ENCODE assay signal across 9 mouse cellular contexts in genomic region chr14:77011804-77012203, GRCm38 (mm10). TPM values are rescaled to one million over a fixed set of nuclear protein-coding genes. Genes with fewer than 3 reads are reported as not detected.
DNase-seq lines count a peak whose midpoint lies in the region; ATAC-seq and TF ChIP-seq lines count a peak whose summit lies in the region.
"Had no signal": no experiment of that assay in that cellular context is flagged by ENCODE, and none has a peak within 500 bp of the region (broad histone marks: within the 10 kb centered on the region; RNA-seq: fewer than 3 reads in every experiment).

No protein-coding gene starts in this region.

- TF ChIP-seq RAD21 in CH12.LX (IDR thresholded peaks at IDR 0.05; ENCODE audit: low read depth, low read length) = peak; percentile 87

- H3K27ac ChIP-seq in CH12.LX (ENCODE audit: insufficient read depth, low read depth) = no peak overlapping the region
- H3K27ac ChIP-seq: limb, embryonic 13.5 days had no signal

- no peak for TF ChIP-seq POLR2A in CH12.LX (IDR thresholded peaks at IDR 0.05; ENCODE audit: low read depth, low read length)

- ATAC-seq in activated CD4-positive, CD25-positive, alpha-beta regulatory T cell, adult 4 months = peak; percentile 52

- no peaks in the 10 kb centered on the region for H3K9me3 ChIP-seq in CH12.LX (replicated peaks; ENCODE audit: low read length)
- H3K9me3 ChIP-seq: limb, embryonic 13.5 days had no signal

- no peak overlapping the region for H3K9ac ChIP-seq in CH12.LX (ENCODE audit: insufficient read depth, low read depth)
- H3K9ac ChIP-seq: limb, embryonic 13.5 days had no signal

- no peaks in the 10 kb centered on the region for H3K79me2 ChIP-seq in CH12.LX (replicated peaks; ENCODE audit: control insufficient read depth, extremely low read depth, insufficient read depth, poor library complexity, severe bottlenecking)

- TF ChIP-seq EP300 in CH12.LX (IDR thresholded peaks at IDR 0.05; ENCODE audit: low read length) = no peak

- no peak overlapping the region for H3K4me2 ChIP-seq in CH12.LX (ENCODE audit: insufficient read depth, low read depth, poor library complexity, severe bottlenecking)
- H3K4me2 ChIP-seq: limb, embryonic 13.5 days had no signal

- peak; percentile 73 to 83 for TF ChIP-seq CTCF in CH12.LX (conservative IDR thresholded peaks at IDR 0.05 in 1 of 2, IDR thresholded peaks at IDR 0.05 in 1 of 2; ENCODE audit: low read depth in 2 of 2, low read length in 2 of 2)

- no peaks in the 10 kb centered on the region for H3K27me3 ChIP-seq in CH12.LX (replicated peaks)
- H3K27me3 ChIP-seq: limb, embryonic 13.5 days had no signal

- in situ Hi-C loops in CH12.LX (cut with MboI; ENCODE audit: low pct_ligation_motif_present, low pct_unique_long_range_greater_than_20kb, low sequenced_read_pairs) = loop anchor here (25.0 kb wide), 2 partner anchors 850 to 1125 kb away; no protein-coding TSS in a partner anchor

- dilution Hi-C loops in CH12.LX (cut with MboI; ENCODE audit: extremely low pct_ligation_motif_present, extremely low pct_unique_long_range_greater_than_20kb, low sequenced_read_pairs) = loop anchor here (25.0 kb wide), 1 partner anchor 525 kb away; no protein-coding TSS in a partner anchor

- 0 out of 4 replicates have a peak, but pooled peaks cover 0 to 4% of the 10 kb centered on the region in 2 experiments for H3K4me1 ChIP-seq in CH12.LX (ENCODE audit: control insufficient read depth in 1 of 2, insufficient read depth in 2 of 2)
- H3K4me1 ChIP-seq: limb, embryonic 13.5 days had no signal

- DNase-seq in CH12.LX (ENCODE audit: extremely low read depth) = peak; percentile 55
- peak; percentile 77 to 81 for DNase-seq in cerebellum, postnatal 25 days
- peak; percentile 13 to 33 for DNase-seq in gastrocnemius, adult 8-10 months (ENCODE audit: low spot score in 2 of 2)
- DNase-seq in kidney, postnatal 10 days = peak; percentile 81
- DNase-seq in lung, adult 18-20 months = peak; percentile 42 to 63
- DNase-seq in ovary, postnatal 14 days (ENCODE audit: low spot score) = peak; percentile 67
- peak; percentile 37 to 49 for DNase-seq in thymus, postnatal 36 days

- no peak overlapping the region for H3K4me3 ChIP-seq in CH12.LX (replicated peaks in 1 of 3; ENCODE audit: low read depth in 2 of 3, low read length in 2 of 3, poor library complexity in 1 of 3)
- H3K4me3 ChIP-seq: limb, embryonic 13.5 days had no signal

- no peaks in the 10 kb centered on the region for H3K36me3 ChIP-seq in CH12.LX (replicated peaks in 1 of 2; ENCODE audit: control insufficient read depth in 1 of 2, insufficient read depth in 1 of 2, low read length in 1 of 2)
- H3K36me3 ChIP-seq: limb, embryonic 13.5 days had no signal

TF ChIP-seq in CH12.LX, 34 proteins besides CTCF, POLR2A, EP300 and RAD21:
- no peak for TF ChIP-seq MYC (IDR thresholded peaks at IDR 0.05; ENCODE audit: low read depth, low read length)
- no peak for TF ChIP-seq ZNF384 (IDR thresholded peaks at IDR 0.05; ENCODE audit: low read depth, low read length)
- no peak for TF ChIP-seq TCF12 (IDR thresholded peaks at IDR 0.05; ENCODE audit: low read depth, low read length)
- no peak for TF ChIP-seq BHLHE40 (IDR thresholded peaks at IDR 0.05; ENCODE audit: low read depth, low read length)
- TF ChIP-seq SMC3 (IDR thresholded peaks at IDR 0.05; ENCODE audit: low read depth, low read length) = peak; percentile 65
- TF ChIP-seq JUND (conservative IDR thresholded peaks at IDR 0.05; ENCODE audit: low read depth, low read length) = no peak
- TF ChIP-seq ETS1 (conservative IDR thresholded peaks at IDR 0.05; ENCODE audit: low read depth, low read length) = no peak
- peak; percentile 18; the same call in 1 of the 2 replicates for TF ChIP-seq IRF4 (IDR thresholded peaks at IDR 0.05; ENCODE audit: low read depth, low read length)
- no peak for TF ChIP-seq NELFE (IDR thresholded peaks at IDR 0.05; ENCODE audit: low read depth, low read length)
- TF ChIP-seq MEF2A (IDR thresholded peaks at IDR 0.05; ENCODE audit: borderline replicate concordance, low read depth, low read length) = no peak
- TF ChIP-seq GABPA (IDR thresholded peaks at IDR 0.05; ENCODE audit: insufficient replicate concordance, low read depth, low read length) = no peak
- TF ChIP-seq PAX5 (IDR thresholded peaks at IDR 0.05; ENCODE audit: low read length) = no peak
- peak; percentile 25; the same call in 1 of the 2 replicates for TF ChIP-seq ZC3H11A (IDR thresholded peaks at IDR 0.05; ENCODE audit: low read depth, low read length)
- no peak for TF ChIP-seq NRF1 (IDR thresholded peaks at IDR 0.05; ENCODE audit: low read depth, low read length)

RNA-seq across cellular contexts. Expression of gene Ccdc122, which starts 24.8 kb away (rescaled TPM):
- 4.7 and 5.0 TPM in 2 replicates for total RNA-seq in CH12.LX (2012; rRNA removed)
- total RNA-seq in CH12.LX (2014; rRNA removed) = 21.8 and 22.3 TPM in 2 replicates
- 11.4 and 11.6 TPM in 2 replicates for polyA plus RNA-seq in CH12.LX (2012; ENCODE audit: insufficient read length, low read depth)
- polyA plus RNA-seq in activated CD4-positive, CD25-positive, alpha-beta regulatory T cell, adult 4 months (2017; shearing (Covaris generic)) = 1 to 10 TPM; 2.7 to 2.8 TPM
- total RNA-seq in gastrocnemius, adult 8-10 months (2022) = 1 to 10 TPM; 1.0 to 2.2 (median 1.3) TPM

RNA-seq across cellular contexts. Expression of gene Lacc1, which starts 24.9 kb away (rescaled TPM):
- 19.2 and 27.1 TPM in 2 replicates for total RNA-seq in CH12.LX (2012; rRNA removed)
- 39.5 and 45.2 TPM in 2 replicates for total RNA-seq in CH12.LX (2014; rRNA removed)
- 42.3 and 42.7 TPM in 2 replicates for polyA plus RNA-seq in CH12.LX (2012; ENCODE audit: insufficient read length, low read depth)
- polyA plus RNA-seq in activated CD4-positive, CD25-positive, alpha-beta regulatory T cell, adult 4 months (2017; shearing (Covaris generic)) = not detected
- 1 to 10 TPM in 1 of 4 experiments, under 1 TPM in 3; 0.17 to 1.3 (median 0.57) TPM for total RNA-seq in gastrocnemius, adult 8-10 months (2022)

Comparison
In these comparisons a context has a peak if more than half of its experiments do, and no peak if none do; other contexts are left out.
1. DNase-seq: peak in every context shown above with its lines; median percentile 81 in kidney, postnatal 10 days; 79 in cerebellum, postnatal 25 days; 67 in ovary, postnatal 14 days; 55 in CH12.LX; 52 in lung, adult 18-20 months; 43 in thymus, postnatal 36 days; 23 in gastrocnemius, adult 8-10 months.
2. RNA of gene Lacc1, which starts 24.9 kb away (total RNA-seq): 19.2 to 45.2 TPM in CH12.LX; 0.17 to 1.3 TPM in gastrocnemius, adult 8-10 months; every median in the first group is over 4 times any median in the second.